Mouse (Mus musculus) spleen, adult 18-20 months (tissue): ENCODE results near the gene Nrd1.

Experiments
- DNase-seq, 2 experiments: peaks; one replicate each; pipeline ENCODE4 v3.0.0; 2022; ENCODE audit warnings: mixed read lengths in 2 of 2

The Nrd1 gene

DNA sequence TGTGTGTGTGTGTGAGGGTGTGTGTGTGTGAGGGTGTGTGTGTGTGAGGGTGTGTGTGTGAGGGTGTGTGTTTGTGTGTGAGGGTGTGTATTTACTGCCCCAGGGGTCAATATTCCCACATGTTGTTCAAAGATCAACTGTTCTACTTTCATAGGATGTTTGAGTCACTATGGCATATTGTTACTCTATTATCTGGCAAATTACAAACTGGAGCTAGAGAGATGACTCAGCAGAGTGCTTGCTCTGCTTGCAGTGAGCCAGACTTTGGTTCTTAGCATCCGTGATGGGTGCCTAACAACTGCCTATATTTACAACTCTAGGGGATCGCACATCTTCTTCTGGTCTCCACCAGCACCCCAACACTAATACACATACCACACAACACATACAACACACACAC lies 29.4 kb downstream of the Nrd1 start:
- no peak for DNase-seq

- DNase-seq = no peak
Observed at GRCm38 (mm10) chr4:109030266-109030665, 29.8 kb downstream of the Nrd1 start.

DNA sequence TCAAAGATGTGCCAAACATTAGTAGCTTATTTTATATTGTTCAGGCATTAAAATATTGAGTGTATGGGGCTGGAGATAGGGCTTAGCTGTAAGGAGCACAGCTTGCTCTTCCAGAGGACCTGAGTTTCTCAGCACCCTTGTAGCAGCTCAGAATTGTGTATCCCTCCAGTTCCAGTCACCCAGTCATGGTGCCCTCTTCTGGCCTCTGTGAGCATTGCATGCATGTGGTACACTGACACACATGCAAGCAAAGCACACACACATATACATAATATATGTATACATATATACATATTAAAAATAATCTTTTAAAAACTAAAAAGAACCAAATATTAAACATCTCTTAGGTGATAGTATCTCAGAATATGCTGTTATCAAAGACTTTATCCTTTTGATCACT lies 35.9 kb downstream of the Nrd1 start:
- DNase-seq = peak; percentile 28 to 61

DNA sequence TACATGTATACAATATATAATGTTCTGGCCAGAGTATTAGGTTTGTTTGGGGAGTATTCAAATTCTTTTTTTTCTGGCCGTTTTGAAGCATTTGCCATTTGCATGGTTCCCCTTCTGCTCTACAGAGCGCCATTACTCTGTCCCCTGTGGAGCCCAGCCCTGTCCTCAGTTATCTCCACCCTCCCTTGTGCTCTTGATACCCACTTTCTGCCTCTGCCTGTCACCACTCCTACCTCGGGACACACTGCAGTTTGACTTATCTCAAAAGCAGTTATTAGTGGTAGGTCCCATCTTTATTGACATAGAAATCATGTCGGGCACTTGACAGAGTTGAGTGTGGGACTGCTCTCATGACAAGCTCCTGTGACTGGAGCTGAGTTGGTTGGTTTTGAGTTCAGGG lies 42.3 kb downstream of the Nrd1 start:
- no peak for DNase-seq

- no peak for DNase-seq
Observed at GRCm38 (mm10) chr4:109043294-109043693, 42.8 kb downstream of the Nrd1 start.

DNA sequence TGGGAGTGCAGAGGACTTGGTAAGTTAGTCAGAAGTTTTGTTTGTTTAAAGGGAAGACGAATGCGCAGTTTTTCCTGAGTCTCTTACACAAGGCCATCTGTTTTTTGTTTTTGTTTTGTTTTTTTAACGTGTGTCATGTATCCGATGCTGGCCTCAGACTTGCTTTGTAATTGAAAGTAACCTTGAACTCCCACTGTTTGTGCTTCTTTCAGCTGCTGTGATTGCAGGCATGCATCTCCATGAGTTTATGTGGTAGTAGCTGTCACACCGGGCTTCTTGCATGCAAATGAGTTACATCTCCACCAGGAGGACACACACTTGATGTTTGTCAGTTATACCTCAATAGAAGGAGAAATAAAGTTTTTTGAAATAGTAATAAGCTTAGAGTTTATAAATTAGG lies 43.3 kb downstream of the Nrd1 start:
- no peak for DNase-seq

GRCm38 (mm10) chr4:109048258-109048657 lies 47.8 kb downstream of the Nrd1 start:
- DNase-seq = no peak

- no peak for DNase-seq
Observed at GRCm38 (mm10) chr4:109052282-109052681, 51.8 kb downstream of the Nrd1 start.

DNA sequence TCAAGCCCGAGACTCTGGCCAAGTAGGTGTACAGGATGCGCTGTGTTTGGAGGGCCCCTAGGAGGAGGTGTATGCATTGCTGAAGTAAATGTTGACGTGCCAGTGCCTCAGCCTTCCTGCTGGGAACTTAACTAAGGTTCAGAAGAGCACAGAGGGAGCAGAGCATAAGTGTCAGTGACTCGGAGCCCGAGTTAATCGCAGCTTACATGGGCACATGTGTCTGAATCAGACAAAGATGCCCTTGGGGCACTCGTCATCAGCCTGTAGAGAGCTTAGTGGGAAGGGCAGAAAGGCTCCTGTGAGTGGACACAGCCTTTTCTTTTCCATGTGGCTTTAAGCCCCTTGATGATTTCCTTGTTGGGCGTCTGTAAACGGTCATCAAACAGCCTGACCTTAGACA lies 53.5 kb downstream of the Nrd1 start:
- no peak for DNase-seq

DNA sequence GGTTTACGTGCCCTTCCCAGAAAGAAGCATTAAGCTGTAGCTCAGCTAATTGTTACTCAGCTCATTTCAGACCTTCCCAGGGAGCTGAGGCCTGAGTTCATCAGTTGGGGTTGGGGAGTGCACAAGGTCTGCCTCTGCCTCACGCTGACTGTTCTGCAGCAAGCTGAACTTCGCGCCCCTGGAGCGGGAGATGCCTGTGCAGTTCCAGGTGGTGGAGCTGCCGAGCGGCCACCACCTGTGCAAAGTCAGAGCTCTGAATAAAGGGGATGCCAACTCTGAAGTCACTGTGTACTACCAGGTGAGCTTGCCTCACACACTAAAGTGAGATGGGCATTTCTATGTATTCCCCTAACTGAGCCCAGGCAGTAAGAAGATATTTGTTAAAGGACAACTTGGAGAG lies 55.9 kb downstream of the Nrd1 start:
- no peak for DNase-seq

GRCm38 (mm10) chr4:109057640-109058039 lies 57.2 kb downstream of the Nrd1 start:
- no peak for DNase-seq

DNA sequence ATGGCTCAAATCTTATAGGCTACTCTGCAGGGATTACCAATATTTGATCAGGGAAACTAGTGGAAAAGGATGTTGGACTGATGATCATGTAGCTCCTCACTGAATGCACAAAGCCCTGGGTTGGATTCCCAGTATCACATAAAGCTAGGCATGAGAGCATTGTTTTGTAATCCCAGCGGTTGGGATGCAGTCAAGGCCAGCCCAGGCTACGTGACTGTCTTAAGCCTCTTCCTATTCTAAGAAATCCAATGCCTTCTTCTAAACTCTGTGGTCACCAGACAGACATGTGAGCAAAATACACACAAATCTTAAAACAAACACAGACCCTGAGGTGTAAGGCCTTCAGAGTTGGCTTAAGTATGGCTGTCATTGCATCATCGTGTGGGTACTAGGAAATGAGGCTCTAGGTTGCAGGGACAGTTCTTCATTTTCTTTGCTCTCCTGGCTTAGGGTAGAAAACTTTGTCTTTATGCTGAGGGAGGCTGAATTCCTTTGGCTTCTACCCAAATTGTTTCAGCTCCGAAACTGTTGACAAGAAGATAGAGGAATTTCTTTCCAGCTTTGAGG lies 58.9 kb downstream of the Nrd1 start:
- DNase-seq = no peak

- no peak for DNase-seq
Observed at GRCm38 (mm10) chr4:109064941-109065340, 64.5 kb downstream of the Nrd1 start.

DNA sequence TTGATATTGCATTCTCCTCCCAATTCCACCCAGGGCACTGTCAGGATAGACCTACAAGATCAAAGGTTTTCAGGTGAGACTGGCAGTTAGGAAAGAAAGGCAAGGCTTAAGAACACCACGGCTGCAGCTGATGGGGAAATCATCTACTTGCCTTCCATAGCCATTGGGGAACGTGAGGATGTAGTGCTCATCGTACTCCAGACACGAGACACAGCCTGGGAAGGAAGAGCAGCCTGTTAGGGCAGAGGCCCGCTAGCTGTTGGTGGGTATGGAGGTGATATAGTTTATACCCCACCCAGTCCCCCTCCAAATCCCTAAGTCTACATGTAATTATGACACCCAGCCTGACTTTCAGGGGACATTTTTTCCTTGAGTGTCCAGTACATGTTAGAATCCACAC lies 65.3 kb downstream of the Nrd1 start:
- DNase-seq = no peak

DNA sequence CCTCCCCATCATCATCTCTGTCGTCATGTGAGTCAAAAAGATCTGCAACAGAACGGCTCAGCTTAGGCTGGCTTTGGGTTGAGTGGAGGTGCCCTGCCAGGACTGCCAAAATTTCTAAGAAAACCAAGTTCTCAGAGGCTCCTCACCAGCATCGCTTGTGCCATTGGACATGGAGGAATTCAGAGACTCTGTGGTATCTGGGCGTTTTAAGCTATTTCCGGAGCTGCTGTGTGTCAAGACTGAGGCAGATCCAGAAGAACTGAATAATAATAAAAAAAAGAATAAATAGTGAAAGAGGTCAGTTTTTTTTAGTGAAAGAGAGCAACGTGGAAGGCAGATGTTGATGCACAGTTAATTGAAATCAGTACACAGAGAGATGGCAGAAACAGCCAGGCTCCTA lies 72.4 kb downstream of the Nrd1 start:
- no peak for DNase-seq

- DNase-seq = no peak
Observed at GRCm38 (mm10) chr4:109073296-109073695, 72.8 kb downstream of the Nrd1 start.

GRCm38 (mm10) chr4:109078941-109079340 lies 78.5 kb downstream of the Nrd1 start:
- no peak for DNase-seq

GRCm38 (mm10) chr4:109079676-109080075 lies 79.2 kb downstream of the Nrd1 start:
- no peak for DNase-seq

- DNase-seq = no peak
Observed at GRCm38 (mm10) chr4:109080118-109080517, 79.7 kb downstream of the Nrd1 start.

- DNase-seq = no peak
Observed at GRCm38 (mm10) chr4:109089171-109089570, 88.7 kb downstream of the Nrd1 start.

- DNase-seq = no peak
Observed at GRCm38 (mm10) chr4:109089999-109090398, 89.5 kb downstream of the Nrd1 start.

GRCm38 (mm10) chr4:109091241-109091777 lies 90.9 kb downstream of the Nrd1 start:
- no peak for DNase-seq

DNA sequence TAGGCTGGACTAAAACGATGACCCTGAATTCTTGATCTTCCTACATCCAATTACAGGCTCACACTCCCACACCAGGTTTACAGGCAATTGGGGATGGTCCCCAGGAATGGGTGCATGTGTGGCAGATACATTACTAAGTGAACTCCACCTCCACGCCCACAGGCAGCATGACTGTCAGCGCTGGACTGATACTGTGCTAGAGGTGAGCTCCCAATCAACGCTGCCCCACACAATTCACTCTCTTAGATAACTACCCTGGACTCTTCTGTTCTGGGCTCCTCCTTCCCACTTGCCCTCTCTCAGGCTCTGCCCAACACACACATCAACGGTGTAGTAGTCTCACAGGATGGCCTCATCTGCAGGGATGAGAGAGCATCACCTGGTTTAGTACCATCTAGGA lies 91.9 kb downstream of the Nrd1 start:
- no peak for DNase-seq

DNA sequence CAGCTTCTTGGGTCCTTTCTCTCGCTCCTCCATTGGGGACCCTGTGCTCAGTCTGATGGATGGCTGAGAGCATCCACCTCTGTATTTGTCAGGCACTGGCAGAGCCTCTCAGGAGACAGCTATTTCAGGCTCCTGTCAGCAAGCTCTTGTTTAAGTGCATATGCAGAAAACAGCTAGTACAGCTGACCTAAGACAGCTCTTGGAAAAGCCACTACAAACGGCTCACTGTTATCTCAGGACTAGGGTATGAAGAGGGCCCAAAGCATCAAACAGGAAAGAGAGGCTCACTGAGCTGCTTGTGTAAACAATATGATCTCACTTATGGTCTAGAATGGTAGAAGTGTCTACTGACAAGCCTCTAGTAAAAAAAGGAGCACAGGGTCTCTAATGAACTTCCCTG lies 93.8 kb downstream of the Nrd1 start:
- DNase-seq = no peak

DNA sequence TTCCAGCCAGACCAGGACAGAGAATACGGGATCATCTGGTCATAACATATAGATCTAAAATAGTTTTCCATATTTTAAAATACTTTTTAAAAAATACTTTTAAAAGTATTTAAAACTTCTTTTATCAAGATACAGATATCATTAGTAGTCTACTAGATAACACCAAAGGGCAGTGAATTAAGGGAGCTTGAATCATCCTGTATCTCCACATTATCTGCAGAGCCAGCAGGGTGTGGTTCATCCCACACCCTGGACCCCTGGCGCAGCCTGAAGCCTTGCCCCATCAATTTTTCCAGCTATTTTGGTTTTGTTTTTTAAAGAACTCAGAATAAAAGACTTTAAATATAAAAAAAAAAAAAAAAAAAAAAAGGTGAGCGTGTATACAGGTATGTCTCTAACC lies 98.4 kb downstream of the Nrd1 start:
- DNase-seq = no peak
